Mouse (Mus musculus) intestine, embryonic 16.5 days (tissue): ENCODE data around the gene Mcm3. TPM values are rescaled to one million over a fixed set of nuclear protein-coding genes. Genes with fewer than 3 reads are reported as not detected.
"Not testable (repeated sequence)": the region's sequence is repeated elsewhere in the genome, so short reads cannot be mapped to it uniquely, and the experiment has no call there.

Experiments
- ATAC-seq: fragments of 200-750 bp; cut with Nextera tagmentation; 2 replicates; pipeline ENCODE4 v1.8.0; 2017; ENCODE audit warnings: moderate TSS enrichment, moderate library complexity
- H3K27ac ChIP-seq: fragments of 300-500 bp; sonication (generic); 2 replicates; pipeline ENCODE4 v1.5.1; 2014; ENCODE audit warnings: mild to moderate bottlenecking, low read length
- H3K27me3 ChIP-seq: fragments of 300-500 bp; sonication (generic); replicated peaks from 2 replicates; pipeline ENCODE4 v1.6.1; 2014; ENCODE audit warnings: low read length, control low read depth, mixed read lengths; ENCODE audit not compliant: control insufficient read depth, insufficient read depth
- H3K36me3 ChIP-seq: fragments of 300-500 bp; sonication (generic); 2 replicates; pipeline ENCODE4 v1.6.1; 2014; ENCODE audit warnings: low read length, control low read depth; ENCODE audit not compliant: control insufficient read depth, insufficient read depth
- H3K4me1 ChIP-seq: fragments of 300-500 bp; sonication (generic); 2 replicates; pipeline ENCODE4 v1.6.1; 2014; ENCODE audit warnings: low read length, control low read depth, mixed read lengths; ENCODE audit not compliant: control insufficient read depth, insufficient read depth
- H3K4me2 ChIP-seq: fragments of 300-500 bp; sonication (generic); 2 replicates; pipeline ENCODE4 v1.6.1; 2014; ENCODE audit warnings: low read depth, low read length, control low read depth
- H3K4me3 ChIP-seq: fragments of 300-500 bp; sonication (generic); 2 replicates; pipeline ENCODE4 v1.5.1; 2014; ENCODE audit warnings: mild to moderate bottlenecking, low read length
- H3K9ac ChIP-seq: fragments of 300-500 bp; sonication (generic); 2 replicates; pipeline ENCODE4 v1.6.1; 2014; ENCODE audit warnings: low read depth, low read length
- H3K9me3 ChIP-seq: fragments of 300-500 bp; sonication (generic); 2 replicates; pipeline ENCODE4 v1.6.1; 2016; ENCODE audit warnings: low read length, control low read depth; ENCODE audit not compliant: control insufficient read depth
- WGBS: fragments of 180-500 bp; shearing (Covaris S2); extraction: QIAGEN DNeasy Blood & Tissue Kit; methylation state at CpG from one replicate; pipeline ENCODE4 v1.1.7; 2014; 5-methylcytosine and 5-hydroxymethylcytosine counted together
- polyA plus RNA-seq: library from polyadenylated mRNA; unstranded; fragments of >200 nt; fragmentation: Nextera tagmentation; extraction: Ambion mirVana; gene quantifications from 2 replicates; pipeline ENCODE4 v1.2.1, GENCODE M21; 2015

The Mcm3 gene
- polyA plus RNA-seq, 1 experiment from 2014 or later: 121 TPM

DNA sequence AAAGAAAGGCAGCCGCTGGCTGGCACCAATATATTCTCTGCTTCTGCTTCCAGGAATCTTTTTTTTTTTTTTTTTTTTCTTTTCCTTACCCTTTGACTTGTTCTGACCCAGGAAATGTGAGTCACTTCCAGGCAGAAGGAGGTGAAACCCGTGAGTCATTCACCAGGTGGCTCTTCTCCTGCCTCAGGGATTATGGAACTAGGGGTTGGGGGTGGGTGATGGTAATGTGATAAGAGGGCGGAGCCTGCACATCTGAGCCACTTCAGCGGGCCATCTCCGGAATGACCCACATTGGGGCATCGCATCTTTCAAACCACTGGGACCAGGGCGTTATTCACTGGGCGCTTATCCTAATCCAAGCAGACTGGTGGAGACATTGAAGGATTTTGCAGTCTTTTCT, 33.1 kb downstream of the Mcm3 start:
- Histone ChIP-seq H3K4me1 (no peaks in the 10 kb centered on the region), H3K4me2 (no peak overlapping the region), H3K36me3 (no peaks in the 10 kb centered on the region), H3K27me3 (no peaks in the 10 kb centered on the region), H3K27ac (no peak overlapping the region), H3K4me3 (no peak overlapping the region), H3K9me3 (no peaks in the 10 kb centered on the region), H3K9ac (no peak overlapping the region)
- 50% methylated on average over 8 of the region's 8 CpGs for WGBS
- no peak for ATAC-seq

DNA sequence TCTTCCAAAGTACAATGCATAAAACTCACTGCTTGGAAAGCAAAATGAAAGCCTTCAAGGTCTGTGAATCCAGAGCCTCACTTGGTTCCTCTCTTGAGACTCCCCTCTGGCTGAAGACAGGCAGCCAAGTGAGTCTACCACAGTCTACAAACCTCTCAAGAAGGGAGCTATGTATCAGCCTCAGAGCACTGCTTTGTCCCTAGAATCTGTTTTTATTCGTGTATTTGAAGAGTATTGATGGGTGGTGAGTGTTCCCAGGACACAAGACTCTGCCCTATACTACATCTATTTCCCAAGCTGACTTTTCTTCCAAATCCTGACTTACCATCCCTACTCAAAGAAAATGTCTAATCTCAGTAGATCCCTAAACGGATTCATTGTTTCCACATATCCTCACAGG, 41.7 kb downstream of the Mcm3 start:
- Histone ChIP-seq H3K4me1 (no peaks in the 10 kb centered on the region), H3K9ac (no peak overlapping the region), H3K4me3 (no peak overlapping the region), H3K27ac (no peak overlapping the region), H3K36me3 (no peaks in the 10 kb centered on the region), H3K9me3 (no peaks in the 10 kb centered on the region), H3K27me3 (no peaks in the 10 kb centered on the region), H3K4me2 (no peak overlapping the region)
- no peak for ATAC-seq
- WGBS: 72% methylated on average over 2 of the region's 2 CpGs

DNA sequence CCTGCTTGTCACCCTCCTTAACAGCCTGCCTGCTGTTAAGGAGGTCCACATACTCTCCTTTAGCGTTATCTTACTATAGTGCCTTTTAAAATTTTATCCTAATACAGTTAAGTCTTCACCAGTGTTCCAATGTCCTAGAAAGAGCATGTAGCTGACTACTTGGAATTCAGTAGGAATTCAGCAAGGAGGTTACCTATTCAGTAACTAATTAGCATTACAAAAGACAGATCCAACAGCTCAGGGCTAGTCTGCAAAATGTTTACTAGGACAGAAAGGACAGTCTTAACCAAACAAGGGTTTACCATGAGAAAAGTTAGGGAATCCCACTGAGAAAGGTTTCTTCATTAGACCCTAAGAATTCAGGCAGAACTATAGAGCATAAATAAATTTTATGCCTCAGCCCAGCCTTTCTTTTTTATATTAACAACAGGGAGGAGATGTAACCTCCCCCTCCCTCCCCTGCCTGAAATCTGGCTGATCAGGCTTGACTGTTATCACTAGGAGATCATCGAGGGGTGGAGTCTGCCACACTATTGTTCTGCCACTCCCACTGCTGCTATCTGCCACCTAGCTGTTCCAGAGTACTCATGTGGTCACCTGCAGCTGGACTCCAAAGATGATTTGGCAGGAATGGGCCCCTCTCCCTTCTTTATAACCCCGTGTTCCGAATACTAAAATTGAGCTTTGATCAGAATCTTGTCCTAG, 45.9 kb downstream of the Mcm3 start:
- H3K27me3 ChIP-seq, H3K27ac ChIP-seq, H3K9me3 ChIP-seq, H3K36me3 ChIP-seq, ATAC-seq, H3K4me2 ChIP-seq, H3K4me3 ChIP-seq, H3K9ac ChIP-seq, H3K4me1 ChIP-seq: not testable (repeated sequence)
- WGBS: 81% methylated on average over 4 of the region's 4 CpGs

DNA sequence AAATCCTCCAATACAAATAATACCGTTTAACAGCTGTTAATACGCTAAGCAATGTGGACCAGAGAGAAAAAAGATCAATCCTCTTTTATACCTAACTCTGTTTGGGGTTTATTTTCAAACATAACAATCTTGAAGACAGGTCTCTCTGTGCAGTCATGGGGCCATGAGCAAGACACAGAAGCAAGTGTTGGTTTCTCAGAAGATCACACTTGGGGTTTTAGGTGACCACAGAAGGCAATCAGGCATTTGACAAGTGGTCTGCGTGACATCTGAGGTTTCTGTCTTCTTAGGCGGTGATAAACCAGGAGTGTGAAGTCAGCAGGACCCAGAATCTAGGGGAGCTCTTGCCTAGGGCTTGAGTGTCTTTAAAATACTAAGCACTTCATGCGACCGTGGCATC, 53.6 kb downstream of the Mcm3 start:
- Histone ChIP-seq H3K27me3 (no peaks in the 10 kb centered on the region), H3K4me1 (no peaks in the 10 kb centered on the region), H3K9me3 (no peaks in the 10 kb centered on the region), H3K27ac (no peak overlapping the region), H3K9ac (no peak overlapping the region), H3K36me3 (no peaks in the 10 kb centered on the region), H3K4me3 (no peak overlapping the region), H3K4me2 (no peak overlapping the region)
- no peak for ATAC-seq
- 77% methylated on average over 6 of the region's 6 CpGs for WGBS

DNA sequence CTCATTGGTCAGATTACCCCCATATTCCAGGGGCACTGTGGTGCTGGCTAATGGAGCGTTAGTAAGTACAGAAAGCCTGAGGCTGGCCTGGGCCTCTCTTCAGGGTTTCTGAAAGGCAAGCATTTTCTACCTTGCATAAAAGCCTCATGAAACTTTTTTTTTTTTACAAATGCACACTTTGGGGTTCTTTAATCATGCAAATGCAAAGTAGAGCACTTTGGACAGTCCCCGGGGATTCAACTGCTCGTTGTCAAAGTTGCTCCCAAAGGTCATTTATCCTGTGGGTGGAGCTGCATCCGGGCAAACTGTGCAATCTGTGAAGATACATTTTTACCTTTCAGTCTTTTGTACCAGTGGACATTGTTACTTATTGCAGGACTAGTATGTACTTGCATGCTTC, 58.7 kb downstream of the Mcm3 start:
- Histone ChIP-seq H3K9ac (no peak overlapping the region), H3K4me1 (no peaks in the 10 kb centered on the region), H3K27ac (no peak overlapping the region), H3K9me3 (no peaks in the 10 kb centered on the region), H3K4me3 (no peak overlapping the region), H3K4me2 (no peak overlapping the region), H3K36me3 (no peaks in the 10 kb centered on the region), H3K27me3 (no peaks in the 10 kb centered on the region)
- no peak for ATAC-seq
- 79% methylated on average over 4 of the region's 4 CpGs for WGBS

DNA sequence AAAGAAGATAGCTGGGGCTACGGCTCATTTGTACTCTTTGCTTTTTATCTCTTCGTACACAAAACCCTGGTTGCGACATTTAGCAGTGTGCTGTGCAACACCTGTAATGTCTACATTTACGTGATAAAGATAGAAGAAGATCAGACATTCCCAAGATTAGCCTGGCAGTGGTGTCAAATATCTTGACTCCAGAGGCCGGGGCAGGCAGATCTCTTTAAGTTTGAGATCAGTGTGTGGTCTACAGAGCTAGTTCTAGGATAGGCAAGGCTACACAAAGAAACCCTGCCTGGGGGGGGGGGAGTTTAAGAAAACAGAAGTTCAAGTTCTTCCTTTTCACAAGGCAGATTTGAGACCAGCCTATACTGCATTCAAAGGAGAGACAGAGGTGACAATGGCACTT, 59.8 kb downstream of the Mcm3 start:
- no peaks in the 10 kb centered on the region for H3K4me1 ChIP-seq
- no peak overlapping the region for H3K27ac ChIP-seq
- 71% methylated on average over 5 of the region's 5 CpGs for WGBS
- ATAC-seq: no peak
- no peak overlapping the region for H3K9ac ChIP-seq
- no peak overlapping the region for H3K4me2 ChIP-seq
- no peaks in the 10 kb centered on the region for H3K9me3 ChIP-seq
- no peaks in the 10 kb centered on the region for H3K27me3 ChIP-seq
- no peak overlapping the region for H3K4me3 ChIP-seq
- no peaks in the 10 kb centered on the region for H3K36me3 ChIP-seq

DNA sequence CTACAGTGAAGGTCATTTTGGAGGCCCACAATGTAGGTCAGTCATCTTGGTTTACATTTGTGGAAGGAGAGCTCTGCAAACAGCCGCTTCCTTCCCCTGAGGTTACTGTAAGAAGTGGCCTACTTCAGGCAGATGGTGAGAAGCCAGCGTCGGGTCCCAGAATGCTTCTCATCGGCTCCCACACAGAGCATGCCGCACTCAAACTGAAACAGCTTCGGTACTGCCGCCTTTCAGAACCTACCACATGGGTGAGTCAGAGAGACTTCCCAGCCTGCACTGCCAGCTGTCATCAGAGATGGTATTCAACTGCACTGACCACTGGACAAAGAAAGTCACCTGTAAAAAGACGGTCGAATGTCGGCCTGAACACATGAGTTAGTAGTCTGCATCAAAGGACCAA, 60.3 kb downstream of the Mcm3 start:
- Histone ChIP-seq H3K4me3 (no peak overlapping the region), H3K36me3 (no peaks in the 10 kb centered on the region), H3K9ac (no peak overlapping the region), H3K4me2 (no peak overlapping the region), H3K9me3 (no peaks in the 10 kb centered on the region), H3K27ac (no peak overlapping the region), H3K27me3 (no peaks in the 10 kb centered on the region), H3K4me1 (no peaks in the 10 kb centered on the region)
- WGBS: 79% methylated on average over 10 of the region's 10 CpGs
- ATAC-seq: no peak

DNA sequence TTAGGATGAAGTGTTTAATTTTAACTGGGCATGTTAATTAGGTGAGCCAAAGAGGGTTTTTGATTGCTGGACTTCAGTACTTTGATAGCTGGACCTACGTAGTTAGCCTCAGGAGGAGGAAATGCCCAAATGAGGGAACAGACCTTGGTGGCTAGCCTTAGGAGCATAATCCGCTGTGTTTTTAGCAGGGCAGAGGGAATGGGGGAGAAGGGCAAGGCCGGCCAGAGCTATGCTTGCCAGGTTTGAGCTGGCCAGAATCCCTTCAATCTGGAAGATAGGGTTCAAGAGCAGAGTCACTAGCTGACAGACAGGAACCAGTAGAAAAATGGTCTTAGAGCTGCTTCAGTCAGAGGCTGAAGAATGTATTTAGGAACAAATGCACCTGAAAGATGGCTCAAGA, 62.5 kb downstream of the Mcm3 start:
- no peaks in the 10 kb centered on the region for H3K36me3 ChIP-seq
- no peak overlapping the region for H3K4me3 ChIP-seq
- no peaks in the 10 kb centered on the region for H3K4me1 ChIP-seq
- no peak for ATAC-seq
- H3K27me3 ChIP-seq: no peaks in the 10 kb centered on the region
- no peaks in the 10 kb centered on the region for H3K9me3 ChIP-seq
- H3K4me2 ChIP-seq: no peak overlapping the region
- no peak overlapping the region for H3K9ac ChIP-seq
- 91% methylated on average over 3 of the region's 3 CpGs for WGBS
- H3K27ac ChIP-seq: no peak overlapping the region

DNA sequence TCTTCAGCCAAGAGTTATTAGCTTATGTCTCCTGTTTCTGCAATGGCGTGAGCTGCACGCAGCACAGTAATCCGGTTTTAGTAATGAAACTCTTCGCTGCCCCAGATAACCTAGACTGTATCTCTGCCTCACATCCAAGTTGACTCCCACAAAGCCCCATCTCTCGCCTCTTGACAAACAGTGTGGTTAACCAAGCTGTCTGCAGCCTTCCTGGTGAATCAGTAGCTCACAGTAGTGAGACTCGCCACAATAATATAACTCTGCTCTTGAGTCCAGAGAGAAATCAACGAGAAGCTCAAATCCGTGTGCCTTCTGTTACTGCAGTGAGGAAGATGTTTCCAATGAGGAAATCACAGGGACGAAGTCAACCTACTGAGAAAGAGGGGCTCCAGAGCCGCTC, 65.7 kb downstream of the Mcm3 start:
- Histone ChIP-seq H3K4me1 (no peaks in the 10 kb centered on the region), H3K4me3 (no peak overlapping the region)
- 77% methylated on average over 10 of the region's 10 CpGs for WGBS

More for the DNA sequence above, 65.7 kb downstream of the Mcm3 start:
- Histone ChIP-seq H3K4me2 (no peak overlapping the region), H3K9me3 (no peaks in the 10 kb centered on the region), H3K36me3 (no peaks in the 10 kb centered on the region), H3K9ac (no peak overlapping the region), H3K27ac (no peak overlapping the region), H3K27me3 (no peaks in the 10 kb centered on the region)
- ATAC-seq: no peak
